Mouse (Mus musculus) hindbrain, embryonic 11.5 days (tissue): ENCODE results near the gene Cldn13. TPM values are rescaled to one million over a fixed set of nuclear protein-coding genes. Genes with fewer than 3 reads are reported as not detected.
"Not testable (repeated sequence)": the region's sequence is repeated elsewhere in the genome, so short reads cannot be mapped to it uniquely, and the experiment has no call there.

ENCODE experiments used
- ATAC-seq: fragments of 200-750 bp; cut with Nextera tagmentation; 2 replicates; pipeline ENCODE4 v1.8.0; 2017; ENCODE audit warnings: mild to moderate bottlenecking, moderate TSS enrichment, moderate library complexity; ENCODE audit not compliant: low FRiP score
- DNase-seq: peaks from one replicate; pipeline ENCODE4 v3.0.0-alpha.2; 2015; ENCODE audit warnings: low spot score
- H3K27ac ChIP-seq: fragments of 300-500 bp; sonication (generic); 2 replicates; pipeline ENCODE4 v1.5.1; 2014; ENCODE audit warnings: mild to moderate bottlenecking, low read depth, low read length
- H3K27me3 ChIP-seq: fragments of 300-500 bp; sonication (generic); 2 replicates; pipeline ENCODE4 v1.6.1; 2014; ENCODE audit warnings: mild to moderate bottlenecking, low read length, moderate library complexity, mixed read lengths; ENCODE audit not compliant: control insufficient read depth, insufficient read depth
- H3K36me3 ChIP-seq: fragments of 300-500 bp; sonication (generic); 2 replicates; pipeline ENCODE4 v1.6.1; 2014; ENCODE audit warnings: mild to moderate bottlenecking, low read length, moderate library complexity, mixed read lengths; ENCODE audit not compliant: control insufficient read depth, insufficient read depth
- H3K4me1 ChIP-seq: fragments of 300-500 bp; sonication (generic); replicated peaks from 2 replicates; pipeline ENCODE4 v1.6.1; 2014; ENCODE audit warnings: low read length, mixed read lengths; ENCODE audit not compliant: control insufficient read depth, insufficient read depth
- H3K4me2 ChIP-seq: fragments of 300-500 bp; sonication (generic); replicated peaks from 2 replicates; pipeline ENCODE4 v1.6.1; 2014; ENCODE audit warnings: mild to moderate bottlenecking, low read depth, low read length
- H3K4me3 ChIP-seq: fragments of 300-500 bp; sonication (generic); 2 replicates; pipeline ENCODE4 v1.5.1; 2014; ENCODE audit warnings: low read depth, low read length
- H3K9ac ChIP-seq: fragments of 300-500 bp; sonication (generic); 2 replicates; pipeline ENCODE4 v1.6.1; 2014; ENCODE audit warnings: low read depth, low read length
- H3K9me3 ChIP-seq: fragments of 300-500 bp; sonication (generic); 2 replicates; pipeline ENCODE4 v1.6.1; 2016; ENCODE audit warnings: low read length; ENCODE audit not compliant: control insufficient read depth
- WGBS: fragments of 180-500 bp; shearing (Covaris S2); extraction: QIAGEN DNeasy Blood & Tissue Kit; methylation state at CpG from one replicate; pipeline ENCODE4 v1.1.7; 2014; 5-methylcytosine and 5-hydroxymethylcytosine counted together
- polyA plus RNA-seq: library from polyadenylated mRNA; unstranded; fragments of >200 nt; fragmentation: Nextera tagmentation; extraction: Ambion mirVana; gene quantifications from 2 replicates; pipeline ENCODE4 v1.2.1, GENCODE M21; 2014

Gene Cldn13
- polyA plus RNA-seq, result 3.1 and 4.1 TPM in 2 replicates

DNA sequence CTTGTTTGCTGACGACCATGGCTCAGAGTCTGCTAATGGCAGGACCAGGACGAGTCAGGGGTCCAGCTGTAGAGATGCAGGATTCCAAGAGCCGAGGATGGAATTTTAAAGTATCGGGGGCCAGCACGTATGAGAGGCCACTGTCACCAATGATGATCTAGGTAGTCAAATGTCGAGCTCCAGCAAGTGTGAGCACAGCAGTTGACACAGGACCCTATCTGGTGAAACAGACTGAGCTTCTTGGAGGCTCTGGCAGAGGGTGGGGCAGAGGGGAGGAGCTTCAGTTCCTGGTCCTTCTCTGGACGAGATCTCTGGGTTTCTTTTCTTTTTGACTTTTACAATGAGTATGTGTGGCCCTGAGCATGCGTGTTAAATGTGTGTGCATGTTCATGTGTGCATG, at the start of gene Cldn13:
Gene Cldn13 (minus strand): TSS at position 216 of the 400 bp plus-strand sequence.
- H3K27me3 ChIP-seq, result no peaks in the 10 kb centered on the region
- H3K4me1 ChIP-seq, result no peaks in the 10 kb centered on the region
- H3K9ac ChIP-seq, result no peak within 1 kb of the TSS
- ATAC-seq, result no peak
- H3K27ac ChIP-seq, result no peak within 1 kb of the TSS
- no peak within 1 kb of the TSS for H3K4me3 ChIP-seq
- DNase-seq, result no peak
- no peaks in the 10 kb centered on the region for H3K36me3 ChIP-seq
- H3K4me2 ChIP-seq, result no peak within 1 kb of the TSS
- no peaks in the 10 kb centered on the region for H3K9me3 ChIP-seq
- WGBS, result 75% methylated on average over 8 of the region's 8 CpGs

- H3K9me3 ChIP-seq, H3K27ac ChIP-seq, H3K9ac ChIP-seq, DNase-seq, H3K4me2 ChIP-seq, H3K4me1 ChIP-seq, H3K27me3 ChIP-seq, H3K4me3 ChIP-seq, ATAC-seq, H3K36me3 ChIP-seq: not testable (repeated sequence)
Measured at GRCm38 (mm10) chr5:134964655-134965054, 49.3 kb upstream of the Cldn13 start.

DNA sequence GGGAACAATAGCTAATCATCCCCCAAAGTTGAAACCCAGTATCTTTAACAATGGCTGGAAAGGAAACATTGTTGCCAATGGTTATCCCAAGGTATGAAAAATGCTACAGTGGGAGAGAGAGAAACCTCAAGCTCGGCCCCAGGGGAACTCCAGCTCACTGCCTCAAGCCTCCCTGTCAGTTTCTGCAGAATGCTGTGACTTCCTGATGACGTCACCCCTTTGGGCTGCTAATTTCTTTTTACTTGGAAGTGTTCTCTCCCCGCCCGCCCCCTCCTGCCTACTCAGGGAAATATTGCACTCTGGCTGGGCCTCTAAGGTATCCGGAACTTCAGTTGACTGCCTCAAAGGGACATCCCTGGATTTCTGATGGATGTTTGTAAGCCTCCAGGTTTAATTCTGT, 48.2 kb upstream of the Cldn13 start:
- no peak for ATAC-seq
- Histone ChIP-seq H3K36me3 (no peaks in the 10 kb centered on the region), H3K4me1 (peaks cover 2% of the 10 kb centered on the region; the same call in 1 of the 2 replicates), H3K27ac (no peak overlapping the region), H3K4me3 (no peak overlapping the region), H3K27me3 (no peaks in the 10 kb centered on the region), H3K9me3 (no peaks in the 10 kb centered on the region), H3K9ac (no peak overlapping the region), H3K4me2 (no peak overlapping the region)
- 45% methylated on average over 5 of the region's 5 CpGs for WGBS
- no peak for DNase-seq

GRCm38 (mm10) chr5:134961519-134961918, 46.2 kb upstream of the Cldn13 start:
- H3K27me3 ChIP-seq, result no peaks in the 10 kb centered on the region
- no peak overlapping the region for H3K4me2 ChIP-seq
- DNase-seq, result no peak
- no peak overlapping the region for H3K27ac ChIP-seq
- no peaks in the 10 kb centered on the region for H3K9me3 ChIP-seq
- ATAC-seq, result no peak
- H3K4me1 ChIP-seq, result peaks cover 2% of the 10 kb centered on the region; the same call in 1 of the 2 replicates
- no peaks in the 10 kb centered on the region for H3K36me3 ChIP-seq
- H3K9ac ChIP-seq, result no peak overlapping the region
- H3K4me3 ChIP-seq, result no peak overlapping the region
- WGBS, result 90% methylated on average over 2 of the region's 2 CpGs

DNA sequence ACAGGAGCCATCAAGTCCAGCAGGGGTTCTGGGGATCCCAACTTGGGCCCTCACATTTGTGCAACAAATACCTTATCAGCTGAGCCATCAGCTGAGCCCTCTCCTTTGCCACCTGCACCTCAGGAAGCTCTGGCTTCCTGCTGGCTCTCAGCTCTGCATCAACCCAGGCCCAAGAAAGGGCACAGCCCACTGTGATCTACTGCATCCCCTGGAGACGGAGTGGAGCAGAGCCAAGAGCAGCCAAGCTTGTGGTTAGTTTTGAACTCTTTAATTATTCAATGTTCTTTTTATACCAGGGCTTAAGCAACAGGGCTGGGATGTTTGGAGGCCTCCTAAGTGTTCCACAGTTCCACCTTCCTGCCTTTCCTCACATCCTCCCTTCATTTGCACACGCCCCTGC, 45.1 kb upstream of the Cldn13 start:
- H3K27me3 ChIP-seq, result no peaks in the 10 kb centered on the region
- no peak overlapping the region for H3K4me2 ChIP-seq
- no peak overlapping the region for H3K27ac ChIP-seq
- H3K4me1 ChIP-seq, result no peaks in the 10 kb centered on the region
- H3K9me3 ChIP-seq, result no peaks in the 10 kb centered on the region
- H3K36me3 ChIP-seq, result no peaks in the 10 kb centered on the region
- H3K9ac ChIP-seq, result no peak overlapping the region
- WGBS, result 87% methylated on average over 2 of the region's 2 CpGs
- H3K4me3 ChIP-seq, result no peak overlapping the region
- DNase-seq, result no peak
- ATAC-seq, result no peak

DNA sequence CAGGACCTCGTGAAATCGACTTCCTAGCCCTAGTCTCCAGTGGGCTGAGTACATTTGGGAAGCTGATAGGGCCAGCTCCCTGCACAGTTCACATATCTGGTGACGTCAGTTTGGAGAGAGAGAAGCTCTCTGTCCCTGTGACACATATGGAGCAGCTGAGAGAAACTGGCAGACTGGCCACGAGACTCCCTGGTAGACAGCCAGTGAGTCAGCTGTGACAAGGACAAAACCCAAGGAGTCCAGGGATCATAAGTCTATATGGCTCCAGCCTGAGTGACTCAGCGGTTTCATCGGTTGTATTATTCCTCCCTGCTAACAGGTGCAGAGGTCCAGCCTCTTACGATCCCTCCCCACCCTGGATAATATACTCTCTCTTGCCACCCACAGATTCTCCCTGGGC, 43.8 kb upstream of the Cldn13 start:
- ATAC-seq (no peak), DNase-seq (no peak)
- H3K9me3 ChIP-seq, result no peaks in the 10 kb centered on the region
- no peak overlapping the region for H3K4me2 ChIP-seq
- no peak overlapping the region for H3K4me3 ChIP-seq
- no peak overlapping the region for H3K27ac ChIP-seq
- no peak overlapping the region for H3K9ac ChIP-seq
- no peaks in the 10 kb centered on the region for H3K36me3 ChIP-seq
- 83% methylated on average over 7 of the region's 7 CpGs for WGBS
- H3K4me1 ChIP-seq, result no peaks in the 10 kb centered on the region
- no peaks in the 10 kb centered on the region for H3K27me3 ChIP-seq

GRCm38 (mm10) chr5:134955491-134955890, 40.2 kb upstream of the Cldn13 start:
- 82% methylated on average over 5 of the region's 5 CpGs for WGBS
- H3K4me3 ChIP-seq, result no peak overlapping the region
- H3K27ac ChIP-seq, result no peak overlapping the region
- no peaks in the 10 kb centered on the region for H3K36me3 ChIP-seq
- DNase-seq (no peak), ATAC-seq (no peak)
- H3K9ac ChIP-seq, result no peak overlapping the region
- H3K9me3 ChIP-seq, result no peaks in the 10 kb centered on the region
- no peak overlapping the region for H3K4me2 ChIP-seq
- no peaks in the 10 kb centered on the region for H3K4me1 ChIP-seq
- H3K27me3 ChIP-seq, result no peaks in the 10 kb centered on the region

- Histone ChIP-seq H3K4me2 (no peak overlapping the region), H3K9ac (no peak overlapping the region)
- 39% methylated on average over 19 of the region's 19 CpGs for WGBS
Measured at GRCm38 (mm10) chr5:134951053-134951884, 35.9 kb upstream of the Cldn13 start.

GRCm38 (mm10) chr5:134948085-134948439, 32.7 kb upstream of the Cldn13 start:
- Histone ChIP-seq H3K4me1 (no peaks in the 10 kb centered on the region), H3K9ac (no peak overlapping the region), H3K9me3 (no peaks in the 10 kb centered on the region), H3K4me2 (no peak overlapping the region), H3K36me3 (no peaks in the 10 kb centered on the region), H3K27me3 (peaks cover 23% of the 10 kb centered on the region), H3K27ac (no peak overlapping the region), H3K4me3 (no peak overlapping the region)
- 69% methylated on average over 4 of the region's 4 CpGs for WGBS
- DNase-seq (no peak), ATAC-seq (no peak)

More at GRCm38 (mm10) chr5:134951053-134951884, 35.9 kb upstream of the Cldn13 start:
- Histone ChIP-seq H3K27me3 (peaks cover 11% of the 10 kb centered on the region), H3K36me3 (no peaks in the 10 kb centered on the region), H3K27ac (no peak overlapping the region), H3K9me3 (no peaks in the 10 kb centered on the region), H3K4me3 (no peak overlapping the region), H3K4me1 (no peaks in the 10 kb centered on the region)
- DNase-seq (no peak), ATAC-seq (no peak)
